Mouse (Mus musculus): Measurements from ENCODE around the gene Smim27.

Gene Smim27

GRCm38 (mm10) chr4:40269430-40270032 lies at the start of gene Smim27, which contains the start of gene Topors:
Gene Smim27, plus strand, starts transcription at chr4:40269579.
Gene Topors, minus strand, starts transcription at chr4:40269850.
- peak; percentile 98 for DNase-seq

- no peak for DNase-seq
Measured at GRCm38 (mm10) chr4:40220437-40220836, 48.9 kb upstream of the Smim27 start.

- DNase-seq, result peak; percentile 57
Measured at GRCm38 (mm10) chr4:40221004-40221760, 48.2 kb upstream of the Smim27 start.

- no peak for DNase-seq
Measured at GRCm38 (mm10) chr4:40221876-40222585, 47.3 kb upstream of the Smim27 start.

GRCm38 (mm10) chr4:40226095-40226494 lies 43.3 kb upstream of the Smim27 start:
- no peak for DNase-seq

GRCm38 (mm10) chr4:40227131-40227530 lies 42.2 kb upstream of the Smim27 start:
- DNase-seq, result no peak

- DNase-seq, result no peak
Measured at GRCm38 (mm10) chr4:40227886-40228285, 41.5 kb upstream of the Smim27 start.

- DNase-seq, result no peak
Measured at GRCm38 (mm10) chr4:40229723-40230122, 39.7 kb upstream of the Smim27 start.

GRCm38 (mm10) chr4:40233062-40233664 lies 36.2 kb upstream of the Smim27 start:
- DNase-seq, result no peak

- DNase-seq, result no peak
Measured at GRCm38 (mm10) chr4:40234256-40234655, 35.1 kb upstream of the Smim27 start.

- no peak for DNase-seq
Measured at GRCm38 (mm10) chr4:40236829-40237228, 32.5 kb upstream of the Smim27 start.

- peak; percentile 89 for DNase-seq
Measured at GRCm38 (mm10) chr4:40238483-40239408, 30.6 kb upstream of the Smim27 start.

- DNase-seq, result peak; percentile 38
Measured at GRCm38 (mm10) chr4:40239409-40240271, 29.7 kb upstream of the Smim27 start, which contains the start of gene Ddx58. Gene Ddx58, minus strand, starts transcription at chr4:40239828.

GRCm38 (mm10) chr4:40240272-40240744 lies 29.1 kb upstream of the Smim27 start:
- peak; percentile 15 for DNase-seq

- DNase-seq, result no peak
Measured at GRCm38 (mm10) chr4:40241928-40242327, 27.5 kb upstream of the Smim27 start.

GRCm38 (mm10) chr4:40243006-40243405 lies 26.4 kb upstream of the Smim27 start:
- DNase-seq, result no peak

GRCm38 (mm10) chr4:40244035-40244434 lies 25.3 kb upstream of the Smim27 start:
- DNase-seq, result no peak

GRCm38 (mm10) chr4:40250984-40251383 lies 18.4 kb upstream of the Smim27 start:
- no peak for DNase-seq

- no peak for DNase-seq
Measured at GRCm38 (mm10) chr4:40253766-40254165, 15.6 kb upstream of the Smim27 start.

GRCm38 (mm10) chr4:40254385-40255103 lies 14.8 kb upstream of the Smim27 start:
- no peak for DNase-seq
